Mouse (Mus musculus): ENCODE measurements around the gene Tex13c3. TPM values are rescaled to one million over a fixed set of nuclear protein-coding genes. Genes with fewer than 3 reads are reported as not detected.
"Not testable (repeated sequence)": the region's sequence is repeated elsewhere in the genome, so short reads cannot be mapped to it uniquely, and the experiment has no call there.

Gene Tex13c3
- total RNA-seq (2021): not detected
- long read RNA-seq, experiment 1: 0 reads
- long read RNA-seq, experiment 2: 0 reads

GRCm38 (mm10) chrX:19481219-19481618 is at the start of gene Tex13c3:
TSS of gene Tex13c3 (minus strand) at chrX:19481319.
- DNase-seq (ENCODE audit: low spot score in 2 of 2): not testable (repeated sequence)

- DNase-seq (ENCODE audit: low spot score in 2 of 2): no peak
Observed at GRCm38 (mm10) chrX:19489731-19490130, 8.6 kb upstream of the Tex13c3 start.
